Mouse (Mus musculus) limb, embryonic 13.5 days (tissue): ENCODE results near the gene Tnr. TPM values are rescaled to one million over a fixed set of nuclear protein-coding genes. Genes with fewer than 3 reads are reported as not detected.
A peak's percentile ranks its signal among the peaks of the same experiment; 100 is the strongest.

Experiments used
- ATAC-seq: fragments of 200-750 bp; cut with Nextera tagmentation; 2 replicates; pipeline ENCODE4 v1.8.0; 2017; ENCODE audit warnings: low read depth, moderate number of reproducible peaks, moderate TSS enrichment; ENCODE audit not compliant: low FRiP score
- H3K27ac ChIP-seq: fragments of 300-500 bp; sonication (generic); 2 replicates; pipeline ENCODE4 v1.5.1; 2015; ENCODE audit warnings: inconsistent platforms, mild to moderate bottlenecking, moderate library complexity
- H3K27me3 ChIP-seq: fragments of 300-500 bp; sonication (generic); 2 replicates; pipeline ENCODE4 v1.6.1; 2015; ENCODE audit warnings: mild to moderate bottlenecking, inconsistent platforms
- H3K36me3 ChIP-seq: fragments of 300-500 bp; sonication (generic); 2 replicates; pipeline ENCODE4 v1.6.1; 2015; ENCODE audit warnings: inconsistent platforms, mild to moderate bottlenecking, moderate library complexity
- H3K4me1 ChIP-seq: fragments of 300-500 bp; sonication (generic); 2 replicates; pipeline ENCODE4 v1.6.1; 2015; ENCODE audit warnings: inconsistent platforms
- H3K4me2 ChIP-seq: fragments of 300-500 bp; sonication (generic); replicated peaks from 2 replicates; pipeline ENCODE4 v1.6.1; 2015; ENCODE audit warnings: inconsistent platforms, mild to moderate bottlenecking, moderate library complexity
- H3K4me3 ChIP-seq: fragments of 300-500 bp; sonication (generic); 2 replicates; pipeline ENCODE4 v1.5.1; 2015; ENCODE audit warnings: moderate library complexity, mild to moderate bottlenecking, inconsistent platforms
- H3K9ac ChIP-seq: fragments of 300-500 bp; sonication (generic); 2 replicates; pipeline ENCODE4 v1.6.1; 2015; ENCODE audit warnings: mild to moderate bottlenecking, inconsistent platforms
- H3K9me3 ChIP-seq: fragments of 300-500 bp; sonication (generic); 2 replicates; pipeline ENCODE4 v1.6.1; 2016; ENCODE audit warnings: inconsistent platforms
- WGBS: fragments of 180-500 bp; shearing (Covaris S2); methylation state at CpG from one replicate; pipeline ENCODE4 v1.1.7; 2015; 5-methylcytosine and 5-hydroxymethylcytosine counted together
- polyA plus RNA-seq: library from polyadenylated mRNA; unstranded; fragments of >200 nt; fragmentation: Nextera tagmentation; extraction: Ambion mirVana; gene quantifications from 2 replicates; pipeline ENCODE4 v1.2.1, GENCODE M21; 2015

Gene Tnr
- polyA plus RNA-seq, 1 experiment from 2014 or later: 0.09 TPM

DNA sequence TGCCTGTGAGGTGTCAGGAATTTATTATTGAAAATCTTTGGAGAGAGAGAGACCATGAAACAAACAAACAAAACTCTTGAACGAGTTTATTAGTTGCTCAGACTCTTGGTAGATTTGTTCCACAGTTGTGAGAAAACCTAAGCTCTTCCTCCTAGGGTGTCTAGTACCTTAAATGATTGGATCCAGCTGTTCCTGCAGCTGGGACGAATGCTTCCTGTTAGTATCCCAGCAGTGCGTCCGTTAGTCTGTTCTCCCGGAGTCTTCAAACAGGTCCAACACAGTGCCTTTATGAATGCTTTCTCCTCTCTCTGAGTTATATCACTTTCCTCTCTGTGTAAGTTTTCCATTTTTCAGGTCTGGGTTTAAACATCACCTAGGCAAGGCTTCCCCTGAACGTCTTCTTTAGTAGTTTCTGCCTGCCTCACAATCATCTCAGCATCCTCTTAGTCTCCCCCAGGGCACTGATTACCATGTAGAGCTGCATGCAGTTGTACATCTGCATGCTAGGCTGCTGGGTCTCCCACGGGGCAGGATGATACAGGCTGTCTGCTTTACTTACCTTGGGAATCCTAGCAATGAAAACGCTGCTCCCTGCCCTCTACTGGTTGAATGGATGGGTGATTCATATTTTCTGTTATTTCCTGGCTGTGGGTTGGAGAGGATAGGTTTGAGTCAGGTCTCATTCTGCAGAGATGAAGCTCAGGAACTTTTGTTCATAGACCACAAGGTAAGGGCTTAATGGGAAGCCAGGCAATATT, 293.2 kb downstream of the Tnr start:
- Histone ChIP-seq H3K9me3 (no peaks in the 10 kb centered on the region), H3K4me1 (peaks cover 37% of the 10 kb centered on the region), H3K4me2 (0 out of 2 replicates have a peak overlapping the region, but pooled peaks have one; percentile 9), H3K4me3 (no peak overlapping the region), H3K9ac (no peak overlapping the region), H3K36me3 (no peaks in the 10 kb centered on the region), H3K27me3 (no peaks in the 10 kb centered on the region), H3K27ac (no peak overlapping the region)
- 15% methylated on average over 8 of the region's 8 CpGs for WGBS
- no peak for ATAC-seq

DNA sequence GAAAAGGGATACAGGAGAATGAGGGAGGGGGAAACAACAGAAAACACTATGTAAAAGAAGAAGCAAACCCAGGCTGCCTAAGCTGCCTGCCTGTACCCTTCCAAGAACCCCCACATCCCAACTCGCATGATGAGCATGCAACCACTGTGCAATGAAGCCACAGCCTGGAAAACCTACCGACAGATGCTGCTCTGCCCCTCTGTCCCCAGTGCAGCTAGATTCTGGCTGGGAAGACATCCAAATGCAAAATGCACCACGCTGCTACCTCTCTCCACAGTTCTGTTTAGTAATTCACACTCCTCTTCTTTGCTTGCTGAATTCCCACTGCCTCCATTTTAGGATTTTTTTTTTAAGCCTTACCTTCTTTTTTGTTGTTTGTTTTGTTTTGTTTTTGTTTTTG, 295.9 kb downstream of the Tnr start:
- Histone ChIP-seq H3K36me3 (no peaks in the 10 kb centered on the region), H3K27me3 (no peaks in the 10 kb centered on the region), H3K4me3 (no peak overlapping the region), H3K4me2 (no peak overlapping the region), H3K4me1 (peaks cover 23% of the 10 kb centered on the region), H3K27ac (no peak overlapping the region), H3K9ac (no peak overlapping the region), H3K9me3 (no peaks in the 10 kb centered on the region)
- WGBS: 37% methylated on average over 3 of the region's 3 CpGs
- no peak for ATAC-seq

DNA sequence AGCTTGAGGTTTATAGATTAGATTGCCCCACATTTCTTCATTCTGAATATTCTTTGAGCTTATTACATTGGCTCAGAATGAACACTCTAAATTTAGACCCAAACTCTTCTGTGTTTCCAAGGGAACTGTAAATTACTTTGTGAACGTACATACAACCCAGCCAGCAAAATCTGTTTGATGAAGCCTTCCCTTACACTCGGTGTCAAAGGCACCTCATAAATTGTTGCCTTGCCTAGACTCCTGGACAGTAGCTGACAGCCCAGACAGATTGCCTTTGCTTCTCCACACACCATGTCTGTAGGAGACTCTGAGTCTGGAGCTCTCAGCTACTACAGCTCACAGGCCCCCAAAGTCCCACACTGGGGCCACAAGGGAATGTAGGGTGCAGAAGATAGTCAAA, 298.8 kb downstream of the Tnr start:
- Histone ChIP-seq H3K27ac (no peak overlapping the region), H3K9ac (no peak overlapping the region), H3K4me1 (0 out of 2 replicates have a peak, but pooled peaks cover 6% of the 10 kb centered on the region), H3K36me3 (no peaks in the 10 kb centered on the region), H3K4me2 (no peak overlapping the region), H3K9me3 (no peaks in the 10 kb centered on the region), H3K27me3 (no peaks in the 10 kb centered on the region), H3K4me3 (no peak overlapping the region)
- no peak for ATAC-seq
- WGBS: 35% methylated on average over 2 of the region's 2 CpGs

DNA sequence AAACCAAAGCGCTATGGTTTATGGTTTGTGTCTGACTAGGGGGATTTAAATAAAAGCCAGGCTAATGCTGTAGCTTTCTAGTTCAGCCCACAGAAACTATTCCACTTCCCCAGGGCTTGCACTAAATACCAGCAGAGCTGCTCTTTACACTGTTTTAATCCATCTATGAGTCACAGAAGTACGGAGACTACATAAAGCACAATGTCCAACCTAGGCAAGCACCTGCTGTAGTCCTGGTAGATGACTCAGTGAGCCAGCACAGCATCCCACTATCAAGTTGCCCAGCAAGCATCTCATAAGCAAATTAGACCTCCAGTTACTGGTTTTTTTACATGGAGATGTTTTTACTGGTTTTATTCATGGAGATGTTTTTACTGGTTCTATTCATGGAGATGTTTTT, 305.0 kb downstream of the Tnr start:
- WGBS: 70% methylated on average over 2 of the region's 2 CpGs
- Histone ChIP-seq H3K9me3 (no peaks in the 10 kb centered on the region), H3K4me1 (no peaks in the 10 kb centered on the region), H3K9ac (no peak overlapping the region), H3K4me2 (no peak overlapping the region), H3K27me3 (no peaks in the 10 kb centered on the region), H3K4me3 (no peak overlapping the region), H3K36me3 (no peaks in the 10 kb centered on the region), H3K27ac (no peak overlapping the region)
- no peak for ATAC-seq

DNA sequence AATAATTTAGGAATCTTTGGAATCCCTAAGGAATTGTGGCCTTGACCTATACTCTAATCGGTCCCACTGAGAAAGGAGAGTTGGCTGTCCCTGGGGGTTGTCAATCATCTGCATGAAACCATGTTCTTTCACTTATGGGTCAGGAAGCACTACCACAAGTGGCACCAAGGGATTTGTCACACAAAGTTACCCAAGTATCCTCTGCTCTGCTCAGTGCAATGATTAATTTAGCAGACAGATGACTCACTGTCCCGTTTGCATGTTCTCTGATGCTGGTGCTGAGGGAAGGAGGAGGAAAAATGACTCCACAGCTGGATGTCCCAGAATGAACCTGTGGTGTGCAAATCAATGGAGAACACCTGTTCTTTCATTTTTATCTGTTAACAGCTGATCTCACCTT, 309.6 kb downstream of the Tnr start:
- Histone ChIP-seq H3K9me3 (no peaks in the 10 kb centered on the region), H3K4me3 (no peak overlapping the region), H3K4me2 (no peak overlapping the region), H3K4me1 (peaks cover 10% of the 10 kb centered on the region; the same call in 1 of the 2 replicates), H3K27ac (no peak overlapping the region), H3K36me3 (no peaks in the 10 kb centered on the region), H3K27me3 (no peaks in the 10 kb centered on the region), H3K9ac (no peak overlapping the region)
- ATAC-seq: no peak
- WGBS: 45% methylated on average over 2 of the region's 2 CpGs

DNA sequence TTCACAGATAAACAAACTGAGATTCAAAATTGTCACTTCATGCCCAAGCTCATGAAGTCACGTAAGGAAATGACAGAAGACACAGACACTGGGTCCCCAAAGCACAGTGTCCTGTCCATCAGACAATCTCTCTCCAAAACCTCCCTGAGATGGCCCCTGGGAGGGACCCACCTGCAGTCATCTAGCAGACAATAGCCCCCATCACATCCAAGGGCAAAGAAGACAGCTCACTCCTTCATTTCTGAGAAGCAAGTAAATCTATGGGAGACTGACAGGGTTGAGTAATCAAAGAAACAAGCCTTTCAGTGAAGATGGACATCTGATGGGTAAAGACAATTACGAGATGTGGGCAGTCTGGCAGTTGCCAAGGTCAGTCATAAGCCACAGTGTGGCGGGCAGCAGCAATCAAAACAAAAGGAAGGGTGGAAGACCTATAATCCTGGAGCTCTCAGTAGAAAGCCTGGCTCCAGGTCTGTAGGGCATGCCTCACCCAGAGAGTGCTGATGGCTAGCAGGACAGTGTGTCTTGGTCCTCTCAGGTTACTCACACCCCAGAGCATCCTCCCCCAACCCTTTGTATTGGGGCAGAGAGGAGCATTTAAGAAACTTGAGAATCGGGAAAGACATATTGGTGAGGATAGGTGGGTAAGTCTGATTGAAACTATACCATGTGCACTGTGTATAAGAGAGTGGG, 310.2 kb downstream of the Tnr start:
- H3K9ac ChIP-seq: no peak overlapping the region
- ATAC-seq: no peak
- no peak overlapping the region for H3K4me3 ChIP-seq
- 50% methylated on average over 4 of the region's 4 CpGs for WGBS
- no peak overlapping the region for H3K27ac ChIP-seq
- no peak overlapping the region for H3K4me2 ChIP-seq
- peaks cover 10% of the 10 kb centered on the region; the same call in 1 of the 2 replicates for H3K4me1 ChIP-seq
- H3K36me3 ChIP-seq: no peaks in the 10 kb centered on the region
- H3K27me3 ChIP-seq: no peaks in the 10 kb centered on the region
- H3K9me3 ChIP-seq: no peaks in the 10 kb centered on the region

DNA sequence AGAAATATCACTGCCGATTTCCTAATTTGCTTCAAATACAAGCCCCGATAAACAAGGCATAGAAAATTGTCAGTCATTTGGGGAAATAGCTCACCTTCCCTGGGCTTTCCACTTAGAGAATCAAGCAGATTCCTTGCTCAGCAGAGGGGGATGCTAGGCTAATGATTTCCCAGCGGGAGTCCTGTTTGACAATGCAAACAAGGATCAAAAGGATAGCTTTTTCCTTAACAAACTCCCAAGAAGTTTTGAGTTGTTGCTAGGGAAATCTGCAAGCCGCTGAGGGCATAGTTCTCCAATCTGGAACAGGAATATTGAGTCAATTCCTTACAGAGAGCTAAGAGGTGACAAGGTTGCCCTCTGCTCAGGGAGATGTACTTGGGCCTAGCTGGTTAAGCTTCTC, 311.6 kb downstream of the Tnr start:
- no peak for ATAC-seq
- Histone ChIP-seq H3K9ac (no peak overlapping the region), H3K36me3 (no peaks in the 10 kb centered on the region), H3K27me3 (no peaks in the 10 kb centered on the region), H3K4me1 (peaks cover 10% of the 10 kb centered on the region; the same call in 1 of the 2 replicates), H3K4me2 (no peak overlapping the region), H3K9me3 (no peaks in the 10 kb centered on the region), H3K4me3 (no peak overlapping the region), H3K27ac (no peak overlapping the region)
- 26% methylated on average over 4 of the region's 4 CpGs for WGBS

DNA sequence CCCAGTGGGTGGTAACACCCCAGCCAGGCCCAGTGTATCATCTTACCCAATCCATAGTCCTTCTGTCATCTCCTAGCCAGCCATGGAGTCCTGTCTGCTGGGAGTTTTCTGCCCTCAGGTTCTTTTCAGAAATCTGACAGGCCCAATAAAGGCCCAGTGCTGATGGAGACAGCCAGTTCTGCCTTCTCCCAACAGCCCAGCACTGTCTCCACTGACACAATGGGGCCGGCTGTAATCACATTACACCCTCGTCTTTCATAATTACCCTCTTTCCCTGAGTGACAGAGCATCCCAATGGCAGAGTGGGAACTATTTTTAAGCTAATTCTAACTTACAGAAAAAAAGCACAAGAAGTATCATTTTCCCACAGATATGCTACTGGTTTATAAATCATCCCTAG, 316.8 kb downstream of the Tnr start:
- Histone ChIP-seq H3K9me3 (no peaks in the 10 kb centered on the region), H3K27me3 (no peaks in the 10 kb centered on the region), H3K9ac (no peak overlapping the region), H3K4me3 (no peak overlapping the region), H3K36me3 (no peaks in the 10 kb centered on the region), H3K27ac (no peak overlapping the region), H3K4me1 (peaks cover 10% of the 10 kb centered on the region; the same call in 1 of the 2 replicates), H3K4me2 (no peak overlapping the region)
- 47% methylated on average over 2 of the region's 2 CpGs for WGBS
- no peak for ATAC-seq

DNA sequence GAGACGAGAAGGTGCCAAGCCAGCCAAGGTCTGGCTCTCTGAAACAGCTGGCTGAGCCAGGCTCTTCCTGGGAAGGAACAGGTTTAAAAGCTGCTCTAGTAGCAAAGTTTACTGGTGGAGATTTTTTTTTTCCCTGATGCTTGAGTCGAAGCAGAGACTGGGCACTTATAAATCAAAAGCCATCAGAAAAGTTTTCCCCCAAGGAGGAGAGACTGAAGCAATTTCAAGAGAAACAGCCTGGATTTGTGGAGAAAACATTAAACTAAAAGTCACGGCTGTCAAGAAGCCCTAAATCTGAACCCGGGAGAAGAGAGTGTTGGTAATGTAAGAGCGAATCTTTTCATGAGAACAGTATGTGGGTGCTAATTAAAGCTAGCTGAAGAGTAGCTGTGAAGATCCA, 319.3 kb downstream of the Tnr start:
- Histone ChIP-seq H3K4me2 (no peak overlapping the region), H3K27ac (no peak overlapping the region), H3K36me3 (no peaks in the 10 kb centered on the region), H3K9ac (no peak overlapping the region), H3K4me3 (no peak overlapping the region), H3K27me3 (no peaks in the 10 kb centered on the region), H3K9me3 (no peaks in the 10 kb centered on the region), H3K4me1 (peaks cover 10% of the 10 kb centered on the region; the same call in 1 of the 2 replicates)
- 39% methylated on average over 5 of the region's 5 CpGs for WGBS
- no peak for ATAC-seq

DNA sequence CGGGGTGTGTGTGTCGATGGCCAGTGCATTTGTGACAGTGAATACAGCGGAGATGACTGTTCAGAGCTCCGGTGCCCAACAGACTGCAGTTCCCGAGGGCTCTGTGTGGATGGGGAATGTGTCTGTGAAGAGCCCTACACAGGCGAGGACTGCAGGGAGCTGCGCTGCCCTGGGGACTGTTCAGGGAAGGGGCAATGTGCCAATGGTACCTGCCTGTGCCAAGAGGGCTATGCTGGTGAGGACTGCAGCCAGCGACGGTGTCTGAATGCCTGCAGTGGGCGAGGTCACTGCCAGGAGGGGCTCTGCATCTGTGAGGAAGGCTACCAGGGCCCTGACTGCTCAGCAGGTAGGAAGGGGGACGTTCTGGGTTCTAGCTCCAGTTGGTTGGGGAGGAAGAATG, 328.5 kb downstream of the Tnr start:
- Histone ChIP-seq H3K27ac (no peak overlapping the region), H3K4me2 (no peak overlapping the region), H3K27me3 (no peaks in the 10 kb centered on the region), H3K9ac (no peak overlapping the region), H3K4me3 (no peak overlapping the region), H3K9me3 (no peaks in the 10 kb centered on the region), H3K4me1 (no peaks in the 10 kb centered on the region), H3K36me3 (no peaks in the 10 kb centered on the region)
- 85% methylated on average over 11 of the region's 11 CpGs for WGBS
- ATAC-seq: no peak

DNA sequence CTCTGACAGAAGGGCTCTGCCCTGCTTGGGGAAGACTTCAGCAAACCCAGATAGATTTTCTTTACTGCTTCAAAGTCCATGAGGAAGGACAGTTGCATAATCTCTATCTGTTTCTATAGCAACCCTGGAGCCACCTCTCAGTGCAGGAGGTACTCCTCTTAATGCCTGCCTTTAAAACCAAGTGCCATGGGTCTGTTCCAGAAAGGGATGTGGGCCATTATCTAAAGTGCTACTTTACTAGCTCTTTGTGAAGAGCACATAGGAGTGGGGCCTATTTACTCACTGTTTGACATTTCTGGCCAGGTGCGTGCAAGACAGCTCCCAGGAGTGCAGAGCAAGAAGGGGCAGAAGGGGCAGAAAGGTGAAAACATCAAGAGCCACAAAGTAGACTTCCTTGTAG, 330.7 kb downstream of the Tnr start:
- 0 out of 2 replicates have a peak, but pooled peaks cover 1% of the 10 kb centered on the region for H3K4me1 ChIP-seq
- H3K4me2 ChIP-seq: no peak overlapping the region
- H3K27me3 ChIP-seq: no peaks in the 10 kb centered on the region
- ATAC-seq: no peak
- no peak overlapping the region for H3K27ac ChIP-seq
- H3K9ac ChIP-seq: no peak overlapping the region
- H3K36me3 ChIP-seq: no peaks in the 10 kb centered on the region
- 82% methylated on average over 1 of the region's 1 CpGs for WGBS
- no peak overlapping the region for H3K4me3 ChIP-seq
- H3K9me3 ChIP-seq: no peaks in the 10 kb centered on the region

DNA sequence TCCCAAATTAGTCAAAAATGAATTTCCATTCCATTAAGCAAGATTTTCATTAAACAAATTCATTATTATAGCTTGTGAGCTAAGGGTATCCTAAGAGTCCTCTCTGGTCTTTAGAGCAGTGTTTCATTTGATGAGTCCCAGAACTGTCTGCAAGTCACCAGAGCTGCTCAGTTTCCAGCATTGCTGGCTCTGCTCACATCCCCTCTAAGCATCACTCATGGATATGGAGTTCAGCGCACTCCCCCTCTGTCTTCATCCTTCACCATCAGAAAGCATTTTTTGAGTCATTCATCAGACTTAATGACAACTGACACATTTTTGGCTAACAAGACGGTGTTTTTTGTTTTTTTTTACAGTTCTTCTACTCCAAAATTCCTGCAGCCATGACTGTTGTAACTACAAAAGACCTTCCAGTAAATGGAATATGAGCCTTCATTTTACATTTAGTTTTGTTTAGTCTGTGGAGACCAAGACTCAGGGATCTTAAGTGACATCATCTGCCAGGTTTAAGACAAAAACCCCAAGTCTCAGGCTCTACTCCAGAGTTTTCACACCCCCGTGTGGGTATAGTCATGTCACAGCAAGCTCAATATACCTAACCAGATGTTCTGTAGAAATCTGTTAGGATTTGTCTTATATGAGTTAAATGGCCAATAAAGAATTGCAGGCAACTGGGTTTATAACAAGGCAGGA, 338.4 kb downstream of the Tnr start:
- peak; percentile 24; the same call in 1 of the 2 replicates for ATAC-seq
- WGBS: 59% methylated on average over 3 of the region's 3 CpGs
- H3K9ac ChIP-seq: no peak overlapping the region
- no peaks in the 10 kb centered on the region for H3K27me3 ChIP-seq
- H3K27ac ChIP-seq: no peak overlapping the region
- H3K4me2 ChIP-seq: no peak overlapping the region
- no peaks in the 10 kb centered on the region for H3K36me3 ChIP-seq
- no peaks in the 10 kb centered on the region for H3K9me3 ChIP-seq
- H3K4me3 ChIP-seq: no peak overlapping the region
- H3K4me1 ChIP-seq: peaks cover 6% of the 10 kb centered on the region; the same call in 1 of the 2 replicates
